Mouse (Mus musculus) embryonic fibroblast, embryonic 13.5 days (primary cell): ENCODE measurements around the gene Gas6. TPM values are rescaled to one million over a fixed set of nuclear protein-coding genes. Genes with fewer than 3 reads are reported as not detected.

ENCODE experiments used
- H3K27ac ChIP-seq: 2 replicates; pipeline ENCODE4 v1.5.1; 2012; ENCODE audit warnings: low read length, control low read depth, inconsistent platforms; ENCODE audit not compliant: insufficient read depth
- H3K4me1 ChIP-seq: 2 replicates; pipeline ENCODE4 v1.6.1; 2011; ENCODE audit warnings: low read length; ENCODE audit not compliant: control insufficient read depth, insufficient read depth
- H3K4me3 ChIP-seq: 2 replicates; pipeline ENCODE4 v1.5.1; 2011; ENCODE audit warnings: mild to moderate bottlenecking, control low read depth, low read length; ENCODE audit not compliant: insufficient read depth
- CTCF ChIP-seq: IDR thresholded peaks from 2 replicates; pipeline ENCODE4 v1.5.1; 2011; ENCODE audit warnings: mild to moderate bottlenecking, control low read depth, low read length, moderate library complexity, borderline replicate concordance; ENCODE audit not compliant: insufficient read depth
- POLR2A ChIP-seq: IDR thresholded peaks from 2 replicates; pipeline ENCODE4 v1.6.1; 2011; ENCODE audit warnings: low read depth, mild to moderate bottlenecking, control low read depth, low read length, moderate library complexity
- polyA plus RNA-seq: library from polyadenylated mRNA; stranded (reverse); fragments of >200 nt; gene quantifications from 2 replicates; pipeline ENCODE4 v1.2.4, GENCODE M21; 2011; ENCODE audit warnings: low read depth; ENCODE audit not compliant: missing spikeins, insufficient read length

Gene Gas6
- polyA plus RNA-seq, result 111 and 131 TPM in 2 replicates

- no peak for TF ChIP-seq CTCF
- TF ChIP-seq POLR2A, result peak; percentile 84
- Histone ChIP-seq H3K27ac (no peak within 1 kb of the TSS), H3K4me3 (peak within 1 kb of the TSS; percentile 46), H3K4me1 (no peaks in the 10 kb centered on the region)
Measured at GRCm38 (mm10) chr8:13493858-13494631, at the start of gene Gas6. TSS of gene Gas6 (minus strand) at chr8:13494490.

GRCm38 (mm10) chr8:13541526-13541925 lies 47.2 kb upstream of the Gas6 start:
- Histone ChIP-seq H3K27ac (no peak overlapping the region), H3K4me1 (no peaks in the 10 kb centered on the region), H3K4me3 (no peak overlapping the region)
- TF ChIP-seq POLR2A, result no peak
- TF ChIP-seq CTCF, result no peak

DNA sequence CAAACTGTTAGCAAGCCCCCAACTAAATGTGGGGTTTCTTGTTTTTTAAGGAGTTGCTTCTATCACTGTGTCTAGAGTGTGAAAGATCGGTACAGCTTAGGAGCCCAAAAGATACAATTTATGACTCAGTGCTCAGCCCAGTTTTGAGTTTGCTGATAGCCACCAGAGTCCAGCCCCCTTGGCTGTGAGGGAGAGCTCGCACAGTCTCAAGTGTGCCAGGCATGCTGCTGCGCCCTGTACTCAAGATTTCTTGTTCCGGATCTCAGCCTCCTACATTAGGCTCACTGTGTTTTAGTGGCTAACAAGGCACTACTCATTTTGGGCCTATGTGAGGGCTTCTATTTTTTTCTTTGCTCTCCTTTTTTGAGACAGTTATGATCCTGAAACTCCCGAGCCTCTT lies 45.8 kb upstream of the Gas6 start:
- Histone ChIP-seq H3K4me3 (no peak overlapping the region), H3K27ac (no peak overlapping the region), H3K4me1 (no peaks in the 10 kb centered on the region)
- TF ChIP-seq CTCF, result no peak
- TF ChIP-seq POLR2A, result no peak

GRCm38 (mm10) chr8:13538821-13539220 lies 44.5 kb upstream of the Gas6 start:
- Histone ChIP-seq H3K27ac (no peak overlapping the region), H3K4me3 (no peak overlapping the region), H3K4me1 (no peaks in the 10 kb centered on the region)
- TF ChIP-seq CTCF, result no peak
- TF ChIP-seq POLR2A, result no peak

GRCm38 (mm10) chr8:13537102-13537501 lies 42.8 kb upstream of the Gas6 start:
- Histone ChIP-seq H3K4me1 (no peaks in the 10 kb centered on the region), H3K27ac (no peak overlapping the region), H3K4me3 (no peak overlapping the region)
- TF ChIP-seq CTCF, result no peak
- no peak for TF ChIP-seq POLR2A

DNA sequence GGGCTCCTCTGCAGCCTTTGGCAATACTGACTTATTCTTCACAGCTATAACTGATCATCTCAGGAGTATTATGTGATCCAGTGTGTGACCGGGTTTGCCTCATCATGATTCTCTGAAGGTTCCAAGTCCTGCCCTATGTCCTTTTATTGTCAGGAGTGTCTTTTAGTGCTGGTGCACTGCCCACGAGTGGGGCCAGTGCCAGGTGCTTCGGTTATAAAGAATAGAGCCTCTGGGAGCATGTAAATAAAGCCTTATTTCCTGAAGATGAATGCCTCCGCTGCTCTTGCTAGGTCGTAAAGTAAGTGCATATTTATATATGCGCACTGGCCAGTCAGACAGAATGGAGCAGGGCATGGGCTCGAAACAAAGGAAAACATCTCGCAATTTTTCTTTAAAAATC lies 38.8 kb upstream of the Gas6 start:
- Histone ChIP-seq H3K4me3 (no peak overlapping the region), H3K4me1 (peaks cover 17% of the 10 kb centered on the region), H3K27ac (no peak overlapping the region)
- no peak for TF ChIP-seq POLR2A
- TF ChIP-seq CTCF, result no peak

GRCm38 (mm10) chr8:13531602-13532171 lies 37.4 kb upstream of the Gas6 start:
- no peak overlapping the region for H3K4me3 ChIP-seq
- H3K27ac ChIP-seq, result peak overlapping the region; percentile 17; the same call in 1 of the 2 replicates
- TF ChIP-seq CTCF, result no peak
- peaks cover 17% of the 10 kb centered on the region for H3K4me1 ChIP-seq

GRCm38 (mm10) chr8:13530941-13531340 lies 36.7 kb upstream of the Gas6 start:
- TF ChIP-seq CTCF (no peak), POLR2A (no peak)
- H3K27ac ChIP-seq, result peak overlapping the region; percentile 74
- peaks cover 17% of the 10 kb centered on the region for H3K4me1 ChIP-seq
- H3K4me3 ChIP-seq, result no peak overlapping the region

DNA sequence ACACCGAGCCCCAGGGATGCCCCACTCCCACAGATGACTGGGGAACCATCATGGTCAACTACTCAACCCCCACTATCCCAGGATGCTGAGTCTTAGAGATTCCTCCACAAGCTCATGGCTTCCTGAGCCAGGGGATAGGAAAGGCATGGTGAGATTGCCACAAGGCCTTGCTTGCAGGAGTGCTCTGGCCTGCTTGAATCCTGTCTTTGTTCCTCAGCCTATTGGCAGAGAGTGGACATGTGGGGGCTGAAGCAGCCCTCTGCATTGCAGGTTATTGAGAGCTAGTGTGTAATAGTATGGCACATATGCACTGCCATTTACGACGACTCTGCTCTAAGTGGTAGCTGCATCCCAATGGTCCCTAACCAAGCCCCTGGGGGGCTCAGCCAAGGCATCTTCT lies 36.1 kb upstream of the Gas6 start:
- TF ChIP-seq CTCF (no peak), POLR2A (no peak)
- H3K27ac ChIP-seq, result peak overlapping the region; percentile 74

GRCm38 (mm10) chr8:13529891-13530316 lies 35.6 kb upstream of the Gas6 start:
- H3K27ac ChIP-seq, result peak overlapping the region; percentile 74
- no peak overlapping the region for H3K4me3 ChIP-seq
- TF ChIP-seq CTCF, result no peak
- TF ChIP-seq POLR2A, result no peak
- peaks cover 17% of the 10 kb centered on the region for H3K4me1 ChIP-seq

More for the DNA sequence above, 36.1 kb upstream of the Gas6 start:
- Histone ChIP-seq H3K4me1 (peaks cover 17% of the 10 kb centered on the region), H3K4me3 (no peak overlapping the region)
